Mouse (Mus musculus) forebrain, embryonic 14.5 days (tissue): ENCODE measurements at regions not wholly inside any gene's neighbourhood (a gene's known extent, or its start where the extent isn't known, plus 50 kb on each side); places are given as distances from the start of the nearest gene placed in this dataset.

Source experiments
- ATAC-seq: fragments of 200-750 bp; cut with Nextera tagmentation; 2 replicates; pipeline ENCODE4 v1.8.0; 2017; ENCODE audit warnings: mild to moderate bottlenecking, moderate library complexity
- DNase-seq: peaks from one replicate; pipeline ENCODE4 v3.0.0-alpha.2; 2015; ENCODE audit warnings: low spot score
- H3K27ac ChIP-seq: fragments of 300-500 bp; sonication (generic); 2 replicates; pipeline ENCODE4 v1.5.1; 2014; ENCODE audit warnings: low read depth, mild to moderate bottlenecking, control low read depth, low read length, moderate library complexity
- H3K27me3 ChIP-seq: fragments of 300-500 bp; sonication (generic); replicated peaks from 2 replicates; pipeline ENCODE4 v1.6.1; 2014; ENCODE audit warnings: low read length, control low read depth, mixed read lengths; ENCODE audit not compliant: control insufficient read depth, insufficient read depth
- H3K36me3 ChIP-seq: fragments of 300-500 bp; sonication (generic); 2 replicates; pipeline ENCODE4 v1.6.1; 2014; ENCODE audit warnings: low read length, control low read depth; ENCODE audit not compliant: control insufficient read depth, insufficient read depth
- H3K4me1 ChIP-seq: fragments of 300-500 bp; sonication (generic); 2 replicates; pipeline ENCODE4 v1.6.1; 2014; ENCODE audit warnings: antibody characterized with exemption, low read length, control low read depth; ENCODE audit not compliant: control insufficient read depth, insufficient read depth
- H3K4me2 ChIP-seq: fragments of 300-500 bp; sonication (generic); 2 replicates; pipeline ENCODE4 v1.6.1; 2014; ENCODE audit warnings: mild to moderate bottlenecking, control low read depth, low read length
- H3K4me3 ChIP-seq: fragments of 300-500 bp; sonication (generic); 2 replicates; pipeline ENCODE4 v1.5.1; 2014; ENCODE audit warnings: low read depth, low read length, control low read depth
- H3K9ac ChIP-seq: fragments of 300-500 bp; sonication (generic); 2 replicates; pipeline ENCODE4 v1.6.1; 2014; ENCODE audit warnings: mild to moderate bottlenecking, low read length, control low read depth, moderate library complexity
- H3K9me3 ChIP-seq: fragments of 300-500 bp; sonication (generic); replicated peaks from 2 replicates; pipeline ENCODE4 v1.6.1; 2016; ENCODE audit warnings: low read length, control low read depth, mixed read lengths; ENCODE audit not compliant: control insufficient read depth
- WGBS: fragments of 180-500 bp; shearing (Covaris S2); extraction: QIAGEN DNeasy Blood & Tissue Kit; methylation state at CpG from one replicate; pipeline ENCODE4 v1.1.7; 2014; 5-methylcytosine and 5-hydroxymethylcytosine counted together

- DNase-seq, result no peak
- Histone ChIP-seq H3K27me3 (no peaks in the 10 kb centered on the region), H3K9ac (no peak overlapping the region), H3K36me3 (no peaks in the 10 kb centered on the region), H3K27ac (no peak overlapping the region), H3K9me3 (no peaks in the 10 kb centered on the region), H3K4me2 (no peak overlapping the region), H3K4me3 (no peak overlapping the region), H3K4me1 (no peaks in the 10 kb centered on the region)
- WGBS, result 93% methylated on average over 4 of the region's 4 CpGs
- ATAC-seq, result no peak
These were observed 261.5 kb downstream of the Gpr37 start for GRCm38 (mm10) chr6:25429047-25429446.

- WGBS, result 97% methylated on average over 2 of the region's 2 CpGs
These were observed 271.7 kb downstream of the Gpr37 start for GRCm38 (mm10) chr6:25418820-25419219.

DNA sequence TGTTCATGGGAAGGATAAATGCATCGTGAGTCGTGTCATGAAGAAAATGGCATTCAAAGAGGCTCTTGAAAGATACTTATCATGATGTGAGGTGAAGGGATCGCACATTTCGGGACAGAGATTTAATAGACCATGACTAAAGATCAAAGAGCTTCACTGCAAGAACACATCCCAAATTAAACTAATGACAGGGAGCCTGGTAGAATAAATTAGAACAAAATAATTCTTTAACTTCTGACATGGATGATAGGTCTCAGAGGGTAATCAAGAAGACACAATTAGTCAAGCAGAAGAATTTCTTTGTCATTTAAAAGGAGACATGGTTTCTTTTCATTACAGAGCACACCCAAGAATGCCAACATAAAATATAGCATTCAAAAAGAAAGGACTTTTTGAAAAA lies 300.7 kb downstream of the Gpr37 start:
- no peaks in the 10 kb centered on the region for H3K9me3 ChIP-seq
- no peak overlapping the region for H3K4me2 ChIP-seq
- no peaks in the 10 kb centered on the region for H3K36me3 ChIP-seq
- no peak for ATAC-seq
- no peak overlapping the region for H3K4me3 ChIP-seq
- no peak overlapping the region for H3K27ac ChIP-seq
- no peaks in the 10 kb centered on the region for H3K4me1 ChIP-seq
- H3K27me3 ChIP-seq, result no peaks in the 10 kb centered on the region
- 83% methylated on average over 4 of the region's 4 CpGs for WGBS
- DNase-seq, result no peak
- no peak overlapping the region for H3K9ac ChIP-seq

More at GRCm38 (mm10) chr6:25418820-25419219, 271.7 kb downstream of the Gpr37 start:
- Histone ChIP-seq H3K4me1 (no peaks in the 10 kb centered on the region), H3K4me2 (no peak overlapping the region), H3K36me3 (no peaks in the 10 kb centered on the region), H3K27ac (no peak overlapping the region), H3K9ac (no peak overlapping the region), H3K27me3 (no peaks in the 10 kb centered on the region), H3K9me3 (no peaks in the 10 kb centered on the region), H3K4me3 (no peak overlapping the region)
- no peak for ATAC-seq
- DNase-seq, result no peak
